Mouse (Mus musculus): ENCODE results near the gene Oip5.

Oip5 gene

DNA sequence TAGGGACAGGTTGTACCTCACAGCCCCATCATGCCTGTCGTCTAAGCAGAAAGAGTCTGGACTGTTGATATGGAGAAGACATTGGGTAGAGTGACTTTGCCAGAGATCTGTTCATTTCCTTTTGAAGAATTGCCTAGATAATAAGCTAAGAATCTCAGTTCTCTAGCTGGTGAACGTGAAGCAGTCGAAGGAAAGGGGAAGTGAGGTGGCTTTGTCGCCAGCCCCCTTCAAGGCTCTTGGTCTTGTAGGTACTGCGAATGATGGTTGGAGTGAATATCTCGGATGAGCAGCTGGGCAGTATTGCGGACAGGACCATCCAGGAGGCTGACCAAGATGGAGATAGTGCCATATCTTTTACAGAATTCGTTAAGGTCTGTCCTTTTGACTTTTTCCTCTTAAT lies 34.0 kb downstream of the Oip5 start:
- no peak for DNase-seq

DNA sequence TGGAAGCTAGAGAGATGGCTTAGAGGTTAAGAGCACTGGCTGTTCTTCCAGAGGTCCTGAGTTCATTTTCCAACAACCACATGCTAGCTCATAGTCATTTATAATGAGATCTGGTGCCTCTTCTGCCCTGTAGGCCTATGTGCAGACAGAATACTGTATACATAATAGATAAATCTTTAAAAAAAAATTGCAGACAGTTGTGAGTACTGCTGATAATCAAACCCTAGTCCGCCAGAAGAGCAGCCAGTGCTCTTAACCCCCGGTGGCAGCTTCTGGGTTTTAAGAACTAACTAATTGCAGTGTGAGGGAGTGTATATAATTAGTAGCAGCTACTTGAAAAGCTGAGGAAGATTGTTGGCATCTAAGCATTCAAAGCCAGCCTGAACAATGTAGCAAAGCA lies 34.8 kb downstream of the Oip5 start:
- DNase-seq: no peak

GRCm38 (mm10) chr2:119581571-119581970 lies 36.7 kb downstream of the Oip5 start:
- no peak for DNase-seq

GRCm38 (mm10) chr2:119572471-119572870 lies 45.8 kb downstream of the Oip5 start:
- peak in 1 of 2 experiments; percentile 36 for DNase-seq

- no peak for DNase-seq
Observed at GRCm38 (mm10) chr2:119566182-119566855, 52.0 kb downstream of the Oip5 start.

DNA sequence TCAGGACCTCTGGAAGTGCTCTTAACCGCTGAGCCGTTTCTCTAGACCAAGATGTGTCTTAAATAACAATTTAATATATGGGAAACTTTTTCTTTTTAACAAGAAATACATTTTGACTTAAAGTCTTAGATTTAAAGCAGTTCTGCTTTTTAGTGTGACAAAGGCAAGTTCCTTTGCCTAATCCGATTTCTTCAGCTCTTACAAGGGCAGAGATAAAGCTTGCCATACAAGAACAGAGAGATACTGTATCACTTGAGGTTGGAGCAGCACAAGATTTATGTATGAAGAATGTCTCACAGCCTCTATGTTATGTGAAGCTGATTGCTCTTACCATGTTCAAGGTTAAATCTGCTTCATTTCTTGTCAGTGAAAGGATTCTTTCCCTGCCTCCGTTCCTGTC lies 53.0 kb downstream of the Oip5 start:
- DNase-seq: no peak

GRCm38 (mm10) chr2:119561794-119562193 lies 56.5 kb downstream of the Oip5 start:
- no peak for DNase-seq

Measured in lung, adult 18-20 months (tissue).